Mouse (Mus musculus): ENCODE measurements at regions not wholly inside any gene's neighbourhood (a gene's known extent, or its start where the extent isn't known, plus 50 kb on each side); places are given as distances from the start of the nearest gene placed in this dataset.
A peak's percentile ranks its signal among the peaks of the same experiment; 100 is the strongest.

DNA sequence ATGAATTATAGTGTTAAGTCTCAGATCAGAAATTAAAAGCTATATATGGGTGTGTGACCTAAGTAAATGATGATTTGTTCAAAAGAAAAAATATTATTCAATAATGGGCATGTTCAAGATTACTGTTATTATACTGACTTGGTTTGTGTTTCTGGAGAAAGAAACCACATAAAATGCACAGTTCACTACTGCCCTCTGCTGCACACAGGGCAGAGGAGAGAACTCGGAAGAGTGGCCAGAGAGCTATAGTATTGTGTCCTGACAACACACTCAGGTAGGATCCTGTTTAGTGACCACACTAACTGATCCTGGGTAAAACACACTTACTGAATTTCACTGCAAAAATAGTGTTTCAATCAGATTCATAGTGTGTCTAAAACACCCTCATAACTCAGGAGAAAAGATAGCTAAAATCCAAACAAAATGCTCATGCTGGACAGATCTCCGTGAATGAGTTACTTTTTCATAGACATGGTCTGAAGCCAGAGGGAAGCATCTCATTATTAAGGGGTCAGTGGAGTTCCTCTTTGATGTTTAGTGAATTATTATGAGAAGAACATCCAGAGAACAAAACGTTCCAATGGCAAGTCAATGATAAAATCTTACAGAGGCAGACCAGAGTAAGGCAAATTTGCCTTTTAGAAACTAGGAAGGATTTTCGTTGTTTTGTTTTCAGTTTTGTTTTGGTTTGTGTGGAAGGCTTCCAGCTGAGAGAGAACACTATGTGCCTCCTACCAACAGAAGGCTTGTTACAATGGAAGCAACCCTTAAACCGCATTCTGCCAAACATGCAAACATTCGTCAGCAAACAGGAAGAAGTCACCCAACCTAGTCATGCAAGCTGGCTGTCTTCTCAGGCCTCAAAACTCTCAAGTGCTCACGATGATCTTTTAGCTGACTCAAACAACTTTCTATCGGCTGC, 218.6 kb upstream of the Dab2 start:
- peak; percentile 50 for TF ChIP-seq CTCF (IDR thresholded peaks at IDR 0.05; ENCODE audit: low read depth, low read length)
- no peak for TF ChIP-seq EP300 (IDR thresholded peaks at IDR 0.05; ENCODE audit: insufficient read depth, low read depth, low read length)
